Mouse (Mus musculus): ENCODE measurements around the gene Kcne2.

- no peak for TF ChIP-seq CTCF (IDR thresholded peaks at IDR 0.05; ENCODE audit: extremely low read depth, insufficient read depth, low read length)
- no peak for TF ChIP-seq POLR2A (IDR thresholded peaks at IDR 0.05; ENCODE audit: extremely low read depth, insufficient read depth, low read length)
These were observed 38.8 kb downstream of the Kcne2 start for GRCm38 (mm10) chr16:92330966-92331365.

Measured in cortical plate, adult 2 months (tissue).